In genomic region chr13:70012123-70012522, GRCm38 (mm10) we compare ENCODE assay signal across 19 mouse cellular contexts.
A peak's percentile ranks its signal among the peaks of the same experiment; 100 is the strongest.
DNase-seq lines count a peak whose midpoint lies in the region; ATAC-seq lines count a peak whose summit lies in the region.
"Had no signal": no experiment of that assay in that cellular context is flagged by ENCODE, and none has a peak within 500 bp of the region (broad histone marks: within the 10 kb centered on the region; RNA-seq: fewer than 3 reads in every experiment).

No protein-coding gene starts in this region.

- H3K9me3 ChIP-seq in embryonic facial prominence, embryonic 11.5 days (replicated peaks; ENCODE audit: control insufficient read depth, low read length) = no peaks in the 10 kb centered on the region
- H3K9me3 ChIP-seq in embryonic facial prominence, embryonic 10.5 days = no peaks in the 10 kb centered on the region
- H3K9me3 ChIP-seq in kidney, embryonic 16.5 days (ENCODE audit: low read length) = no peaks in the 10 kb centered on the region
- no peaks in the 10 kb centered on the region for H3K9me3 ChIP-seq in kidney, embryonic 14.5 days (ENCODE audit: control insufficient read depth, low read length)
- no peaks in the 10 kb centered on the region for H3K9me3 ChIP-seq in neural tube, embryonic 14.5 days (ENCODE audit: control insufficient read depth, low read length)
- H3K9me3 ChIP-seq in neural tube, embryonic 15.5 days (replicated peaks) = no peaks in the 10 kb centered on the region
- H3K9me3 ChIP-seq: embryonic facial prominence, embryonic 13.5 days; hindbrain, embryonic 15.5 days had no signal

- H3K36me3 ChIP-seq in embryonic facial prominence, embryonic 11.5 days (replicated peaks; ENCODE audit: control insufficient read depth, insufficient read depth, low read depth, low read length) = no peaks in the 10 kb centered on the region
- no peaks in the 10 kb centered on the region for H3K36me3 ChIP-seq in embryonic facial prominence, embryonic 10.5 days (replicated peaks)
- no peaks in the 10 kb centered on the region for H3K36me3 ChIP-seq in kidney, embryonic 16.5 days (ENCODE audit: insufficient read depth, low read length)
- no peaks in the 10 kb centered on the region for H3K36me3 ChIP-seq in kidney, embryonic 14.5 days (ENCODE audit: control insufficient read depth, insufficient read depth, low read length)
- H3K36me3 ChIP-seq in neural tube, embryonic 14.5 days (ENCODE audit: control insufficient read depth, insufficient read depth, low read length) = no peaks in the 10 kb centered on the region
- H3K36me3 ChIP-seq in neural tube, embryonic 15.5 days = no peaks in the 10 kb centered on the region
- H3K36me3 ChIP-seq: embryonic facial prominence, embryonic 13.5 days; hindbrain, embryonic 15.5 days had no signal

- WGBS in embryonic facial prominence, embryonic 11.5 days = 57% methylated on average over 3 of the region's 3 CpGs
- 57% methylated on average over 3 of the region's 3 CpGs for WGBS in embryonic facial prominence, embryonic 10.5 days
- 50% methylated on average over 3 of the region's 3 CpGs for WGBS in kidney, embryonic 16.5 days
- WGBS in kidney, embryonic 14.5 days = 50% methylated on average over 3 of the region's 3 CpGs
- WGBS in neural tube, embryonic 14.5 days = 39% methylated on average over 3 of the region's 3 CpGs
- WGBS in neural tube, embryonic 15.5 days = 35% methylated on average over 3 of the region's 3 CpGs

- H3K27ac ChIP-seq in embryonic facial prominence, embryonic 11.5 days (replicated peaks; ENCODE audit: low read depth, low read length) = no peak overlapping the region
- H3K27ac ChIP-seq in embryonic facial prominence, embryonic 10.5 days (replicated peaks) = no peak overlapping the region
- no peak overlapping the region for H3K27ac ChIP-seq in kidney, embryonic 16.5 days (ENCODE audit: low read length)
- no peak overlapping the region for H3K27ac ChIP-seq in kidney, embryonic 14.5 days (ENCODE audit: low read depth, low read length)
- H3K27ac ChIP-seq in neural tube, embryonic 14.5 days (ENCODE audit: low read depth, low read length) = no peak overlapping the region
- no peak overlapping the region for H3K27ac ChIP-seq in neural tube, embryonic 15.5 days (replicated peaks)
- H3K27ac ChIP-seq: embryonic facial prominence, embryonic 13.5 days; hindbrain, embryonic 15.5 days; kidney, postnatal 0 days had no signal

- H3K9ac ChIP-seq in embryonic facial prominence, embryonic 11.5 days (replicated peaks; ENCODE audit: low read length) = no peak overlapping the region
- no peak overlapping the region for H3K9ac ChIP-seq in kidney, embryonic 16.5 days (replicated peaks; ENCODE audit: low read length)
- H3K9ac ChIP-seq in kidney, embryonic 14.5 days (ENCODE audit: low read depth, low read length) = no peak overlapping the region
- no peak overlapping the region for H3K9ac ChIP-seq in neural tube, embryonic 14.5 days (replicated peaks; ENCODE audit: low read depth, low read length)
- H3K9ac ChIP-seq in neural tube, embryonic 15.5 days (replicated peaks) = no peak overlapping the region
- H3K9ac ChIP-seq: embryonic facial prominence, embryonic 13.5 days; hindbrain, embryonic 15.5 days; liver, postnatal 0 days had no signal

- no peak overlapping the region for H3K4me3 ChIP-seq in embryonic facial prominence, embryonic 11.5 days (ENCODE audit: low read depth, low read length)
- no peak overlapping the region for H3K4me3 ChIP-seq in embryonic facial prominence, embryonic 10.5 days
- no peak overlapping the region for H3K4me3 ChIP-seq in kidney, embryonic 16.5 days (ENCODE audit: low read length)
- H3K4me3 ChIP-seq in kidney, embryonic 14.5 days (ENCODE audit: low read length) = no peak overlapping the region
- H3K4me3 ChIP-seq in neural tube, embryonic 14.5 days (ENCODE audit: low read depth, low read length) = no peak overlapping the region
- no peak overlapping the region for H3K4me3 ChIP-seq in neural tube, embryonic 15.5 days (replicated peaks)
- H3K4me3 ChIP-seq: embryonic facial prominence, embryonic 13.5 days; hindbrain, embryonic 15.5 days had no signal

- peak; percentile 7 for DNase-seq in embryonic facial prominence, embryonic 11.5 days (ENCODE audit: low spot score)
- no peak for DNase-seq in embryonic facial prominence, embryonic 10.5 days (ENCODE audit: low spot score)
- no peak for DNase-seq in lung, postnatal 36 days
- DNase-seq: adrenal gland, adult 2 months; B cell, adult 2 months; cerebellum, postnatal 25 days; heart, postnatal 10 days; layer of hippocampus, postnatal 36 days; liver, postnatal 0 days; lung, postnatal 10 days had no signal

- H3K4me1 ChIP-seq in embryonic facial prominence, embryonic 11.5 days (ENCODE audit: control insufficient read depth, insufficient read depth, low read length) = no peaks in the 10 kb centered on the region
- H3K4me1 ChIP-seq in embryonic facial prominence, embryonic 10.5 days = no peaks in the 10 kb centered on the region; the same call in 1 of the 2 replicates
- no peaks in the 10 kb centered on the region for H3K4me1 ChIP-seq in kidney, embryonic 16.5 days (ENCODE audit: insufficient read depth, low read length)
- H3K4me1 ChIP-seq in kidney, embryonic 14.5 days (ENCODE audit: control insufficient read depth, insufficient read depth, low read length) = no peaks in the 10 kb centered on the region
- H3K4me1 ChIP-seq in neural tube, embryonic 14.5 days (ENCODE audit: control insufficient read depth, insufficient read depth, low read length) = no peaks in the 10 kb centered on the region
- H3K4me1 ChIP-seq in neural tube, embryonic 15.5 days = no peaks in the 10 kb centered on the region

- no peaks in the 10 kb centered on the region for H3K27me3 ChIP-seq in embryonic facial prominence, embryonic 11.5 days (ENCODE audit: control insufficient read depth, insufficient read depth, low read length)
- H3K27me3 ChIP-seq in embryonic facial prominence, embryonic 10.5 days (replicated peaks; ENCODE audit: low read depth, poor library complexity, severe bottlenecking) = no peaks in the 10 kb centered on the region
- H3K27me3 ChIP-seq in kidney, embryonic 16.5 days (ENCODE audit: insufficient read depth, low read length) = no peaks in the 10 kb centered on the region
- H3K27me3 ChIP-seq in kidney, embryonic 14.5 days (ENCODE audit: control insufficient read depth, insufficient read depth, low read length) = no peaks in the 10 kb centered on the region
- no peaks in the 10 kb centered on the region for H3K27me3 ChIP-seq in neural tube, embryonic 14.5 days (ENCODE audit: control insufficient read depth, insufficient read depth, low read length)
- H3K27me3 ChIP-seq in neural tube, embryonic 15.5 days (replicated peaks) = no peaks in the 10 kb centered on the region
- H3K27me3 ChIP-seq: embryonic facial prominence, embryonic 13.5 days; hindbrain, embryonic 15.5 days had no signal

- no peak; the same call in 1 of the 2 replicates for ATAC-seq in embryonic facial prominence, embryonic 11.5 days (replicated peaks; ENCODE audit: insufficient number of reproducible peaks, low FRiP score, low TSS enrichment, low read depth)
- ATAC-seq in kidney, embryonic 16.5 days (ENCODE audit: low FRiP score, low TSS enrichment) = peak; percentile 35; the same call in 1 of the 2 replicates
- no peak for ATAC-seq in kidney, embryonic 14.5 days (ENCODE audit: low FRiP score, low TSS enrichment)
- peak; percentile 44; the same call in 1 of the 2 replicates for ATAC-seq in neural tube, embryonic 14.5 days (ENCODE audit: low read depth)
- ATAC-seq in neural tube, embryonic 15.5 days (ENCODE audit: low FRiP score) = no peak
- ATAC-seq: intestine, postnatal 0 days; liver, postnatal 0 days had no signal

- H3K4me2 ChIP-seq in embryonic facial prominence, embryonic 11.5 days (ENCODE audit: low read depth, low read length) = no peak overlapping the region
- no peak overlapping the region for H3K4me2 ChIP-seq in kidney, embryonic 16.5 days (replicated peaks; ENCODE audit: low read depth, low read length)
- H3K4me2 ChIP-seq in kidney, embryonic 14.5 days (replicated peaks; ENCODE audit: low read depth, low read length) = no peak overlapping the region
- H3K4me2 ChIP-seq in neural tube, embryonic 14.5 days (ENCODE audit: low read depth, low read length) = no peak overlapping the region
- H3K4me2 ChIP-seq in neural tube, embryonic 15.5 days = no peak overlapping the region
- H3K4me2 ChIP-seq: embryonic facial prominence, embryonic 13.5 days; heart, embryonic 11.5 days; hindbrain, embryonic 15.5 days had no signal

Comparison
In these comparisons a context has a peak if more than half of its experiments do, and no peak if none do; other contexts are left out.
1. ATAC-seq: peak in kidney, embryonic 16.5 days (single experiment) and neural tube, embryonic 14.5 days (single experiment); none in embryonic facial prominence, embryonic 11.5 days (single experiment), kidney, embryonic 14.5 days (single experiment) and neural tube, embryonic 15.5 days (single experiment).